Mouse (Mus musculus): ENCODE measurements around the gene Cdkal1. TPM values are rescaled to one million over a fixed set of nuclear protein-coding genes. Genes with fewer than 3 reads are reported as not detected.
A peak's percentile ranks its signal among the peaks of the same experiment; 100 is the strongest.

Gene Cdkal1
- polyA plus RNA-seq, 1 experiment from 2014 or later: 33.9 TPM

- ATAC-seq (replicated peaks; ENCODE audit: low FRiP score, low TSS enrichment, low read depth) (no peak), DNase-seq (ENCODE audit: low spot score) (no peak)
- WGBS: 85% methylated on average over 4 of the region's 4 CpGs
- Histone ChIP-seq H3K4me1 (replicated peaks; ENCODE audit: control insufficient read depth, insufficient read depth, low read length) (peaks cover 24% of the 10 kb centered on the region), H3K4me2 (ENCODE audit: low read length) (no peak overlapping the region), H3K27me3 (replicated peaks; ENCODE audit: control insufficient read depth, insufficient read depth, low read length) (no peaks in the 10 kb centered on the region), H3K9ac (ENCODE audit: low read length) (no peak overlapping the region), H3K4me3 (ENCODE audit: low read depth, low read length) (no peak overlapping the region), H3K36me3 (ENCODE audit: control insufficient read depth, insufficient read depth, low read length) (no peaks in the 10 kb centered on the region), H3K27ac (ENCODE audit: low read depth) (no peak overlapping the region; the same call in 1 of the 2 replicates), H3K9me3 (ENCODE audit: control insufficient read depth, low read length) (no peaks in the 10 kb centered on the region)
Measured at GRCm38 (mm10) chr13:29781332-29781731, 74.1 kb downstream of the Cdkal1 start.

GRCm38 (mm10) chr13:29780713-29781112 lies 74.8 kb downstream of the Cdkal1 start:
- peak overlapping the region; percentile 18; the same call in 1 of the 2 replicates for H3K27ac ChIP-seq (ENCODE audit: low read depth)
- peak; percentile 63; the same call in 1 of the 2 replicates for ATAC-seq (replicated peaks; ENCODE audit: low FRiP score, low TSS enrichment, low read depth)
- DNase-seq (ENCODE audit: low spot score): no peak
- peaks cover 24% of the 10 kb centered on the region for H3K4me1 ChIP-seq (replicated peaks; ENCODE audit: control insufficient read depth, insufficient read depth, low read length)
- no peak overlapping the region for H3K4me2 ChIP-seq (ENCODE audit: low read length)
- H3K4me3 ChIP-seq (ENCODE audit: low read depth, low read length): no peak overlapping the region
- H3K27me3 ChIP-seq (replicated peaks; ENCODE audit: control insufficient read depth, insufficient read depth, low read length): no peaks in the 10 kb centered on the region
- H3K9ac ChIP-seq (ENCODE audit: low read length): no peak overlapping the region
- 33% methylated on average over 6 of the region's 6 CpGs for WGBS
- no peaks in the 10 kb centered on the region for H3K36me3 ChIP-seq (ENCODE audit: control insufficient read depth, insufficient read depth, low read length)
- H3K9me3 ChIP-seq (ENCODE audit: control insufficient read depth, low read length): no peaks in the 10 kb centered on the region

GRCm38 (mm10) chr13:29779519-29779918 lies 76.0 kb downstream of the Cdkal1 start:
- no peak for ATAC-seq (replicated peaks; ENCODE audit: low FRiP score, low TSS enrichment, low read depth)
- H3K9ac ChIP-seq (ENCODE audit: low read length): no peak overlapping the region
- no peak overlapping the region for H3K4me2 ChIP-seq (ENCODE audit: low read length)
- WGBS: 91% methylated on average over 5 of the region's 5 CpGs
- no peak for DNase-seq (ENCODE audit: low spot score)
- no peak overlapping the region for H3K27ac ChIP-seq (ENCODE audit: low read depth)
- no peak overlapping the region for H3K4me3 ChIP-seq (ENCODE audit: low read depth, low read length)
- H3K4me1 ChIP-seq (replicated peaks; ENCODE audit: control insufficient read depth, insufficient read depth, low read length): peaks cover 24% of the 10 kb centered on the region
- no peaks in the 10 kb centered on the region for H3K27me3 ChIP-seq (replicated peaks; ENCODE audit: control insufficient read depth, insufficient read depth, low read length)
- H3K36me3 ChIP-seq (ENCODE audit: control insufficient read depth, insufficient read depth, low read length): no peaks in the 10 kb centered on the region
- H3K9me3 ChIP-seq (ENCODE audit: control insufficient read depth, low read length): no peaks in the 10 kb centered on the region

- Histone ChIP-seq H3K36me3 (ENCODE audit: control insufficient read depth, insufficient read depth, low read length) (no peaks in the 10 kb centered on the region), H3K4me3 (ENCODE audit: low read depth, low read length) (no peak overlapping the region), H3K27ac (ENCODE audit: low read depth) (no peak overlapping the region), H3K4me1 (replicated peaks; ENCODE audit: control insufficient read depth, insufficient read depth, low read length) (peaks cover 24% of the 10 kb centered on the region), H3K9me3 (ENCODE audit: control insufficient read depth, low read length) (no peaks in the 10 kb centered on the region), H3K27me3 (replicated peaks; ENCODE audit: control insufficient read depth, insufficient read depth, low read length) (no peaks in the 10 kb centered on the region), H3K4me2 (ENCODE audit: low read length) (no peak overlapping the region), H3K9ac (ENCODE audit: low read length) (no peak overlapping the region)
- no peak for ATAC-seq (replicated peaks; ENCODE audit: low FRiP score, low TSS enrichment, low read depth)
- DNase-seq (ENCODE audit: low spot score): no peak
- WGBS: 77% methylated on average over 5 of the region's 5 CpGs
Measured at GRCm38 (mm10) chr13:29779116-29779515, 76.4 kb downstream of the Cdkal1 start.

- H3K27ac ChIP-seq (ENCODE audit: low read depth): no peak overlapping the region
- 87% methylated on average over 6 of the region's 6 CpGs for WGBS
- ATAC-seq (replicated peaks; ENCODE audit: low FRiP score, low TSS enrichment, low read depth) (no peak), DNase-seq (ENCODE audit: low spot score) (no peak)
- H3K27me3 ChIP-seq (replicated peaks; ENCODE audit: control insufficient read depth, insufficient read depth, low read length): no peaks in the 10 kb centered on the region
- no peaks in the 10 kb centered on the region for H3K36me3 ChIP-seq (ENCODE audit: control insufficient read depth, insufficient read depth, low read length)
- H3K4me3 ChIP-seq (ENCODE audit: low read depth, low read length): no peak overlapping the region
- no peak overlapping the region for H3K9ac ChIP-seq (ENCODE audit: low read length)
- H3K9me3 ChIP-seq (ENCODE audit: control insufficient read depth, low read length): no peaks in the 10 kb centered on the region
- no peak overlapping the region for H3K4me2 ChIP-seq (ENCODE audit: low read length)
- H3K4me1 ChIP-seq (replicated peaks; ENCODE audit: control insufficient read depth, insufficient read depth, low read length): peaks cover 31% of the 10 kb centered on the region
Measured at GRCm38 (mm10) chr13:29778124-29778523, 77.3 kb downstream of the Cdkal1 start.

GRCm38 (mm10) chr13:29777225-29777624 lies 78.2 kb downstream of the Cdkal1 start:
- no peaks in the 10 kb centered on the region for H3K9me3 ChIP-seq (ENCODE audit: control insufficient read depth, low read length)
- ATAC-seq (replicated peaks; ENCODE audit: low FRiP score, low TSS enrichment, low read depth): no peak
- H3K4me1 ChIP-seq (replicated peaks; ENCODE audit: control insufficient read depth, insufficient read depth, low read length): peaks cover 25% of the 10 kb centered on the region
- DNase-seq (ENCODE audit: low spot score): no peak
- no peak overlapping the region for H3K9ac ChIP-seq (ENCODE audit: low read length)
- no peak overlapping the region for H3K27ac ChIP-seq (ENCODE audit: low read depth)
- WGBS: 75% methylated on average over 4 of the region's 4 CpGs
- H3K4me2 ChIP-seq (ENCODE audit: low read length): no peak overlapping the region
- H3K27me3 ChIP-seq (replicated peaks; ENCODE audit: control insufficient read depth, insufficient read depth, low read length): no peaks in the 10 kb centered on the region
- no peak overlapping the region for H3K4me3 ChIP-seq (ENCODE audit: low read depth, low read length)
- H3K36me3 ChIP-seq (ENCODE audit: control insufficient read depth, insufficient read depth, low read length): no peaks in the 10 kb centered on the region

- Histone ChIP-seq H3K9me3 (ENCODE audit: control insufficient read depth, low read length) (no peaks in the 10 kb centered on the region), H3K9ac (ENCODE audit: low read length) (no peak overlapping the region), H3K4me2 (ENCODE audit: low read length) (no peak overlapping the region), H3K4me3 (ENCODE audit: low read depth, low read length) (no peak overlapping the region), H3K27me3 (replicated peaks; ENCODE audit: control insufficient read depth, insufficient read depth, low read length) (no peaks in the 10 kb centered on the region), H3K27ac (ENCODE audit: low read depth) (no peak overlapping the region), H3K4me1 (replicated peaks; ENCODE audit: control insufficient read depth, insufficient read depth, low read length) (peaks cover 14% of the 10 kb centered on the region), H3K36me3 (ENCODE audit: control insufficient read depth, insufficient read depth, low read length) (no peaks in the 10 kb centered on the region)
- ATAC-seq (replicated peaks; ENCODE audit: low FRiP score, low TSS enrichment, low read depth) (no peak), DNase-seq (ENCODE audit: low spot score) (no peak)
- 75% methylated on average over 8 of the region's 8 CpGs for WGBS
Measured at GRCm38 (mm10) chr13:29775603-29776230, 79.8 kb downstream of the Cdkal1 start.

- Histone ChIP-seq H3K4me1 (replicated peaks; ENCODE audit: control insufficient read depth, insufficient read depth, low read length) (peaks cover 26% of the 10 kb centered on the region), H3K36me3 (ENCODE audit: control insufficient read depth, insufficient read depth, low read length) (no peaks in the 10 kb centered on the region), H3K9ac (ENCODE audit: low read length) (no peak overlapping the region), H3K9me3 (ENCODE audit: control insufficient read depth, low read length) (no peaks in the 10 kb centered on the region), H3K27ac (ENCODE audit: low read depth) (0 out of 2 replicates have a peak overlapping the region, but pooled peaks have one; percentile 22), H3K4me2 (ENCODE audit: low read length) (no peak overlapping the region), H3K27me3 (replicated peaks; ENCODE audit: control insufficient read depth, insufficient read depth, low read length) (no peaks in the 10 kb centered on the region), H3K4me3 (ENCODE audit: low read depth, low read length) (no peak overlapping the region)
- no peak for DNase-seq (ENCODE audit: low spot score)
- 9% methylated on average over 6 of the region's 6 CpGs for WGBS
- no peak for ATAC-seq (replicated peaks; ENCODE audit: low FRiP score, low TSS enrichment, low read depth)
Measured at GRCm38 (mm10) chr13:29773563-29773962, 81.9 kb downstream of the Cdkal1 start.

GRCm38 (mm10) chr13:29772970-29773369 lies 82.5 kb downstream of the Cdkal1 start:
- ATAC-seq (replicated peaks; ENCODE audit: low FRiP score, low TSS enrichment, low read depth): no peak
- H3K27ac ChIP-seq (ENCODE audit: low read depth): no peak overlapping the region
- H3K4me1 ChIP-seq (replicated peaks; ENCODE audit: control insufficient read depth, insufficient read depth, low read length): peaks cover 30% of the 10 kb centered on the region
- H3K36me3 ChIP-seq (ENCODE audit: control insufficient read depth, insufficient read depth, low read length): no peaks in the 10 kb centered on the region
- no peaks in the 10 kb centered on the region for H3K9me3 ChIP-seq (ENCODE audit: control insufficient read depth, low read length)
- no peak overlapping the region for H3K4me2 ChIP-seq (ENCODE audit: low read length)
- H3K9ac ChIP-seq (ENCODE audit: low read length): no peak overlapping the region
- no peak overlapping the region for H3K4me3 ChIP-seq (ENCODE audit: low read depth, low read length)
- DNase-seq (ENCODE audit: low spot score): no peak
- H3K27me3 ChIP-seq (replicated peaks; ENCODE audit: control insufficient read depth, insufficient read depth, low read length): no peaks in the 10 kb centered on the region
- WGBS: 52% methylated on average over 3 of the region's 3 CpGs

Data from intestine, embryonic 14.5 days (tissue).